Mouse (Mus musculus): Measurements from ENCODE around the gene Rpp30. TPM values are rescaled to one million over a fixed set of nuclear protein-coding genes. Genes with fewer than 3 reads are reported as not detected.
A peak's percentile ranks its signal among the peaks of the same experiment; 100 is the strongest.

Gene Rpp30
- total RNA-seq, 2 experiments from 2014 or later: 13.8 to 17.0 TPM

- DNase-seq: no peak
Observed at GRCm38 (mm10) chr19:36128440-36128839, 44.9 kb downstream of the Rpp30 start.

GRCm38 (mm10) chr19:36129213-36129612 is 45.7 kb downstream of the Rpp30 start:
- peak; percentile 10 to 18 for DNase-seq

- no peak for DNase-seq
Observed at GRCm38 (mm10) chr19:36129643-36130042, 46.1 kb downstream of the Rpp30 start.

GRCm38 (mm10) chr19:36130181-36130580 is 46.7 kb downstream of the Rpp30 start:
- no peak for DNase-seq

- no peak for DNase-seq
Observed at GRCm38 (mm10) chr19:36131990-36132389, 48.5 kb downstream of the Rpp30 start.

- no peak for DNase-seq
Observed at GRCm38 (mm10) chr19:36133064-36133463, 49.5 kb downstream of the Rpp30 start.

GRCm38 (mm10) chr19:36133731-36134130 is 50.2 kb downstream of the Rpp30 start:
- no peak for DNase-seq

GRCm38 (mm10) chr19:36143571-36143970 is 60.1 kb downstream of the Rpp30 start:
- DNase-seq: no peak

- no peak for DNase-seq
Observed at GRCm38 (mm10) chr19:36148578-36148977, 65.1 kb downstream of the Rpp30 start.

GRCm38 (mm10) chr19:36150241-36151007 is 66.9 kb downstream of the Rpp30 start:
- DNase-seq: no peak

Other genes with a start within 250 kb of the Rpp30 start
- under 1 TPM in 1 of 2 experiments, not detected in 1; 0.20 TPM for gene Htr7, start 26.2 kb upstream of the Rpp30 start, total RNA-seq (2021)
- gene Ankrd1, start 36.4 kb downstream of the Rpp30 start, total RNA-seq (2021): not detected

Data from adrenal gland, postnatal 36 days (tissue).